Mouse (Mus musculus) megakaryocyte, adult 5-6 weeks (primary cell): ENCODE data around the gene Srd5a3. TPM values are rescaled to one million over a fixed set of nuclear protein-coding genes. Genes with fewer than 3 reads are reported as not detected.

Experiments used
- ATAC-seq: 2 replicates; pipeline ENCODE4 v1.8.0; 2016; ENCODE audit warnings: mild to moderate bottlenecking, inconsistent platforms; ENCODE audit not compliant: poor library complexity, severe bottlenecking
- total RNA-seq, 2 experiments: library from RNA; stranded (forward) in 1 of 2; stranded (reverse) in 1 of 2; fragments of 153-499, 151-499 nt in 1 of 2; fragments of 221-1000, 200-1000 nt in 1 of 2; gene quantifications; 2 replicates each; pipeline versions ENCODE4 v1.2.3 to v1.2.4; 2015 to 2017

Srd5a3 gene
- total RNA-seq, 2 experiments from 2014 or later: 59.7 to 104 TPM

DNA sequence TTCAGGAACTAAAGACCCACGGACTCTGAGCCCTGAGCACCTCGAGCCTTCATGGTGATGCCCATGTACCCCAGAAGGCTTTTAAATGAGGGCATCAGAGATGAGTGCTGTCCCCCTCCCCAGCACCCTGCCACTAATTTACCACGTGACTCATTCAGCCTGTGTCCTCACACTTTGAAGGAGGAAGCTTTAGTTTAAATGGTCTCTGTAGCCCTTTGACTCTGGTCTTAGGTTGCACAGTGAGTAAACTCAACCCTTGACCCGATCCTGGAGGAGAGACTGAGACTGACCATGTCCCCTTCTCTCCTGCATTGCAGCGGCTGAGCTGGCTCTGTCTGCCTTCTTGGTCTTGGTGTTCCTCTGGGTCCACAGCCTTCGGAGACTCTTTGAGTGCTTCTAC, 9.4 kb downstream of the Srd5a3 start:
- ATAC-seq: no peak

DNA sequence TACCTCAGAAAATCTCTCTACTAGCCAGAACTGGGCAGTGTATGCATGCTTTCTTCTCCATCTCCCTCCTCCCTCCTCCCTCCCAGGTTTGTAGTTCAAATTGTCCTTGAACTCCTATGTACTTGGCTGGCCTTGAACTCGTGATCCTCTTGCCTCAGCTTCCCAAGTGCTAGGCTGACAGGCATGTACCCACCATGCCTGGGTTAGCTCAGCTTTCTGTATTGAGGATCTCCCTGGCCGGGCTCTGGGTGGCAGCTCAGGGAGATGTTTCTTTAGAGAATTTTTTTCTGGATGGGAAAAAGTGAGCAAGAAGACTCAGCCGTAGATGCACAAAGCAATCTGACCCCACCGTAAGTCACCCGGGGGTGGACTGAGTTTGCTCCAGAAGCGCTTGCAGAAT, 12.9 kb downstream of the Srd5a3 start:
- no peak for ATAC-seq

DNA sequence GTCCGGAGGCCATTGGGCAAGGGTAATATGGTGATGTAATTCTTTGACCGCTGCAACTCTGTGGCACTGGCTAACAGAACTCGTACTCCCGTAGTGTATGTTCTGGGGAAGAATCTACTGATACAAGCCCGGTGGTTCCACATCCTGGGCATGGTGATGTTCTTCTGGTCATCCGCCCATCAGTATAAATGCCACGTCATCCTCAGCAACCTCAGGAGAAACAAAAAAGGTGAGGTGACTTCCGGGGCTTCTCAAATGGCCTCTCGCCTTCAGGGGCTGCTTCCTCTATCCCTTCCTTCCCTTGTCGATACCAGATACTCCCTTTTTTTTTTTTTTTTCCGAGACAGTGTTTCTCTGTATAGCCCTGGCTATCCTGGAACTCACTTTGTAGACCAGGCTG, 13.4 kb downstream of the Srd5a3 start:
- ATAC-seq: peak; percentile 60

DNA sequence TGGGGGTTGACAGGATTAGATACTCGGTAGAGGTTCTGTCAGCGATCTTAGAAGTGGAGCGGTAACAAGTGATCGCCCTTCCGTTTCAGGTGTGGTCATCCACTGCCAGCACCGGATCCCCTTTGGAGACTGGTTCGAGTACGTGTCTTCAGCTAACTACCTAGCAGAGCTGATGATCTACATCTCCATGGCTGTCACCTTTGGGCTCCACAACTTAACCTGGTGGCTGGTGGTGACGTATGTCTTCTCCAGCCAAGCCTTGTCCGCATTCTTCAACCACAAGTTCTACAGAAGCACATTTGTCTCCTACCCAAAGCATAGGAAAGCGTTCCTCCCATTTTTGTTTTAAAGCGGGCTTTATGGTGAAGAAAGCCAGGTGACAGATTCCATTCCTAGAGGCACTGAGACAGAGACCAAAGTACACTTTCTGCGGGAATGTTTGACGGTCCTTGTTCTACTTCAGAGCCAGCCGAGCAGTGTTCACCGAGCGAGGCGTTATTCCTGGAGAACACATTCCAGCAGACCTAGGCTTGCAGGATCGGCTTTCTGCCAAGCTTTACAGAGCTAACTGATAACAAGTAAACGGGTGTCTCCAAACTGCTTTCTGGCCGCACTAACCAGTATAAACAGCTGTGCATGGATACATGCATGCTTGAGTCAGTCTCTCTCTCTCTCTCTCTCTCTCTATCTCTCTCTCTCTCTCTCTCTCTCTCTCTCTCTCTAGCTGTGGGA, 14.5 kb downstream of the Srd5a3 start:
- ATAC-seq: no peak

- ATAC-seq: no peak
Observed at GRCm38 (mm10) chr5:76159555-76159954, 19.5 kb downstream of the Srd5a3 start.

DNA sequence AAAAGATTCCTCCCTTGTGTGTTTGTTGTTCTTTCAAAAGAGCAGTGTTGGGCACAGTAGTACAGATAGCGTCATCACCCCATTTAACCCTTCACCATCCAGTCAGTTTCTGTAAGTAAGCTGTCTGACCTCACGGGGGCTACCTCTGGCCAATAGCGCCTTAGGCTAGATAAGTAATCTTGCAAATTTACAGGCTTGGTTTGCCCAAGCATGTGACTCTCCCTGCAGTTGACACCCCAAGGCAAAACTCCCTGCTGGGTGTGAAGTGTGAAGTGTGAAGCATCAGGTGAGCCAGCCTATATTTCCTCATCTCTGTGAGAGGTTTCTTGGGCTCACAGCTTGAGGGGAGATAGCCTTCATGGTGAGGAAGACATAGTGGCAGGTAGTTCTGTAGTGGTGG, 20.0 kb downstream of the Srd5a3 start:
- no peak for ATAC-seq

DNA sequence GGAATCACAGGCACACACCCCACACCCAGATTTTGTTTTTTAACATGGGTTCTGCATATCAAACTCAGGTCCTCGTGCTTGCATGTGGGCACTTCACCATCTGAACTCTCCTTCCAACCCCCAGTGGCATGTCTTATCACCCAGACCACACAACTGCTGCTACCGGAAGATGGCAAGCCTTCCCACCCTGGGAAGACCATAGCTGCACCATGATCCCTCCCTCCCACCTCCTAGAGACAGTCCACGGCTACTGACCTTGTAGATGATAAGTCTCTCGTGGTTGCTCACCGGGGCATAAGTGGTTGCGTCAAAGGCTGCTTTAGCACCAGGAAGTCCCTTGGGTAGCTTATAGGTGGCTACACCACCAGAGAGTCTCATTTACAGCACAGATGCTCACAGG, 21.4 kb downstream of the Srd5a3 start:
- no peak for ATAC-seq

DNA sequence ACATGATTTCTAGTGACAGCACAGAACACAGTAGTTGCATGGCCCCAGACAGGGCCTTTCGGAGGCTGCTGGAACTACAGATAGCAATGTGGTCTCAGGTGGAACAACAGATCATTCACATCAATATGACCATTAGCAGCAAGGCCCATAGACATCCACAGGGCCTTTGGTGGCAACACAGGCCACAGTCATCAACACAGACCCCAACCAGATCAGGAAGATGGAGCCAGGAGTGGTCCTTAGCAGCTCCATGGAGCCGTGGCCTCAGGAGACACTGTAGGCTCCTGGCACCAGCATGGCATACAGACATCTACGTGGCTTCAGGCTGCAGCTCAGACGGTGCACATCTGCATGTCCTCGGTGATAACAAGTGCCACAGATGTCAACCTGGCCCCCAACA, 22.9 kb downstream of the Srd5a3 start:
- ATAC-seq: no peak

- no peak for ATAC-seq
Observed at GRCm38 (mm10) chr5:76163828-76164390, 23.8 kb downstream of the Srd5a3 start.

DNA sequence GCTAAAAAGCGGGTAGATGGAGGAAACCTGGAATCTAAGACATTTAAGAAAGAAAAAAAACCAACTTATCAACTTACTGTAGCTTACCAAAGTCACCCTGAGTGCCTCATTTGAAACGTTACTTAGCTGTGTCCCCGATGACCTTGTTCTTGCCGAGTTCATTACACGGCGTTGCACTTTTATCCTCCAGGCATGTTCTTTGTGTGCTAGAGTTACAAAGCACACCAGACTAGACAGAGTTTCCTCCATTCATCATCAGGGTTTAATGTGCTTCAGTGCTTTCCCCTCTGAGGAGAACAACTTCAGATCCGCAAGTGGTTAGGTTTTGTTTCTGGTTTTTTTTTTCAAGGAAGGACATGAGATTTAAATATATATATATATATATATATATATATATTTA, 24.8 kb downstream of the Srd5a3 start:
- ATAC-seq: no peak

- no peak for ATAC-seq
Observed at GRCm38 (mm10) chr5:76170522-76170921, 30.5 kb downstream of the Srd5a3 start.

DNA sequence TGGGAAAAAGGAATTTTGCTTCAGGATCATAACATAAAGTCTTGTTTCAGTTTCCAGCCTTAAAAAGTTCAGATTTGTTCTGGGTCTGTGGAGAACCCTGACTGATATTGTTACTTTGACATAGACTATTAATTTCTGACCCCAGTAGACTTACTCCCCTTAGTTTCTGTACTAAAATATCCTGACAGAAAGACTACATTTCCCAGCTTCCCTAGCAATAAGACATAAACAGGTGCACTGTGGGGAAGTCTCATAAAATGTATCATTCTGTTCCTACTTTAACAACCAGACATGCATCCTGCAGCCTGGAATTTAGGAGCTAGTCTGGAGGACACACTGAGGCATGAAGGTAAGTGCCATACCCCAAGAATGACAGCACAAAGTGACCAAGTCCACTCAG, 31.0 kb downstream of the Srd5a3 start:
- no peak for ATAC-seq

DNA sequence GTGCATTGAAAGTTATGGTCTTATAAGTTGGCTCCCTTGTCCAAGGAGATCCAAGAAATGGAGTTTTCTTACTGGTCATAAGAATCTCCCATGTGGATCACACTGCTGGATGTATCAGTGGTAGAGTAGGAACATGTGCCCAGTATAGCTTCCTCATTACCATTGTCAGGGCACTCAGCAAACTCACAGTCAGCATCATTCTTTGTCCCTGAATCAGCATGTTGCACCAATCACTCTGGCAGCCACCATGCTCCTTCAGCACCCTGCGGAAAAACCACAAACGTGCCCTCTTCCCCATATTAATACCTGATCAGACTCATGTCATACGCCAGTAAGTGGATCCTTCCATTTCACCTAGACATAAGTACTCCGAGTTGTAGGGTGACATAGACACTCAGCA, 35.0 kb downstream of the Srd5a3 start:
- no peak for ATAC-seq

DNA sequence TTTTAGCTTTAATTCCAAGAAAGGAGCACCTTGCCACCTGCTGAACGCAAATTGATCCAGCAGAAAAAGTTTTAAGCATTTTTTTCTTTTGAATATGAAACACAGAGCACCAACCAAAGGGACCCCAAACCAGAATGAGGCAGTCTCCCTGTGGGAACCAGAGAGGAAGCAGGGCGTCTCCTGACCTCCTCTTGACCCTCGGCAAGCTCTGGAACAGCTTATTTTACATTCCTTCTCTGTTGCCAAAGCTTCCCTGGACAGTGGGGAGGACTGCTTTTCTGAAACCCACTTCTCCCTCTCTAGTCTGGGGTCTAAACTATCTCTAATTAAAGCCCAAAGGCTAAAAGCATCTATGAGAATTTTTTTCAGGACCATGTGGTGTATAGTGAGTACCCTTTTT, 36.3 kb downstream of the Srd5a3 start:
- ATAC-seq: no peak

DNA sequence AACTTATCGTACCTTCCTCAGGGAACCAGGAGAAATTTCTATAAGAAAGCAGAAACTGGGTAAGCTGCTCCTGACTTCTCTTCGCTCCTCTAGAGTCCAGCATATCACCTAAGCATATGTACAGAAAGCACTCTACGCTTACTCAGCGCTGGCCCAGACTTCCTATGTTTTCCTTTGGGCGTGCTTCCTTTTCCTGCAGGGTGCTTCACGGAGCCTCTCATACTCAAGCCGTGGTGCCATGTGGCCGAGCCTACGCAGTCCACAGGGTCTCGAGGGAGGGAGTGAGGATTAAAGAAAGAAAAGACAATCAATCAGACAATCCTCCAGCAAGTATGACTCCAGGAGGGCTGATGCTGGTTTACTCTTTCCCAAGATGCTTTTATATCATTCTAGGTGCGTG, 36.8 kb downstream of the Srd5a3 start:
- ATAC-seq: no peak

- peak; percentile 41; the same call in 1 of the 2 replicates for ATAC-seq
Observed at GRCm38 (mm10) chr5:76177664-76178063, 37.6 kb downstream of the Srd5a3 start.

GRCm38 (mm10) chr5:76179171-76179570, 39.1 kb downstream of the Srd5a3 start:
- no peak for ATAC-seq

DNA sequence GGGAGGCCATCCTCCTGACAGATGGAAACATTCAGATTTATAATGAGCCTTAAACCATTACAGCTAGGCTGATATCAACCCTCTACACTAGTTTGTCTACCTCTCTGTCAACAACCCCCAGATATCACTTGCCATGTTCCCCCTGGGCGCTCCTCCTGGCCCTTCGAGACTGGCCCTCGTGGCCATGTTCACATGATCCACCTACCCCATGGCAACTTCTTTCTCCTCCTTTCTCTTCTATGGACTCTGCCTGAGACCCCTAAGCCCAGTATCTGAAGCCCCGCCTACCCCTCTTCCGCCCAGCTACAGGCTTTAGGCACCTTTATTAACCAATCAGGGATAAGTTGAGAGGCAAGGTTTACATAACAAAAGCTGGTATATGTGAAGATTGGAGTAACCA, 39.7 kb downstream of the Srd5a3 start:
- no peak for ATAC-seq

- ATAC-seq: peak; percentile 35
Observed at GRCm38 (mm10) chr5:76182326-76182725, 42.3 kb downstream of the Srd5a3 start.

- ATAC-seq: no peak; the same call in 1 of the 2 replicates
Observed at GRCm38 (mm10) chr5:76183043-76183749, 43.1 kb downstream of the Srd5a3 start.

- peak; percentile 87 for ATAC-seq
Observed at GRCm38 (mm10) chr5:76183750-76184261, 43.7 kb downstream of the Srd5a3 start, which contains the start of gene Tmem165. TSS of gene Tmem165 (plus strand) at chr5:76183880.
